In the genomic region with DNA sequence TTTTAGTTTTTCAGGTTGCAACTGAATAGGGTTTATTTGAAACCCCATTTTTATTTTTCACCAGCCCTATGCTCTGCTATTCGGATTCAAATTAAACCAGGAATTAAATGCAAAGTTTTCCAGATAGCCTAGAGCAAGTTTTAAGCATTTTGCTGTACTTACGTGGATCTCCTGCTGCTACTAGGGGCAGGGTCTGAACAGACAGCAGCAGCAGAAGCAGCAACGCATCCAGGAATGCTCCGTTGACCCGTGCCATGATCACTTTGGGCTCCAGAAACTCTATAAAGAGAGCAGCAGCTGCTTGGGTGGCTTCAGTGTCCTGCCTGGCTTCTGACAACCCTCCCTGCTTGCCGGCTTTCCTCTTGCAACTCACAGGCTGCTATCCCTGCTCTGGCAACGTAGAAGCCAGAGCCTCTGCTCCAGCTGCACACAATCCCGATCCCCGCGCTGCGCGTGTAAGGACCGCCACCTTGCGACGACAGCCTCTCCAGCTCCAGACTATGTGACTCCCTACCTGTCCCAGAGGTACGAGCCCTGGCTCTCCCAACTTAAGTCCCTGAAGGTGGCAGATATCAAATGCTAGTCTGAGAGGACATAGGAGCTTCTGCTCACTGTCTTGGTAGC, we compare ENCODE assay signal across 8 mouse cellular contexts. TPM values are rescaled to one million over a fixed set of nuclear protein-coding genes. Genes with fewer than 3 reads are reported as not detected.
DNase-seq lines count a peak whose midpoint lies in the region; ATAC-seq and TF ChIP-seq lines count a peak whose summit lies in the region.

A gene (minus strand): TSS at position 371 of the 624 bp plus-strand sequence.

- no peak for DNase-seq in kidney, adult 18-20 months
- DNase-seq in embryonic facial prominence, embryonic 14.5 days (ENCODE audit: low spot score) = peak; percentile 54
- peak; percentile 43 for DNase-seq in retina, postnatal 1 day
- DNase-seq in cerebellum, adult 8-10 months = no peak

- H3K4me2 ChIP-seq in kidney, embryonic 14.5 days (replicated peaks; ENCODE audit: low read depth, low read length) = peak within 1 kb of the TSS; percentile 25; the same call in 1 of the 2 replicates
- peak within 1 kb of the TSS; percentile 39 for H3K4me2 ChIP-seq in embryonic facial prominence, embryonic 14.5 days (ENCODE audit: low read depth, low read length)
- H3K4me2 ChIP-seq in intestine, postnatal 0 days (replicated peaks; ENCODE audit: low read depth) = 0 out of 2 replicates have a peak within 1 kb of the TSS, but pooled peaks have one; percentile 13
- peak within 1 kb of the TSS; percentile 59 for H3K4me2 ChIP-seq in limb, embryonic 13.5 days (replicated peaks)

- H3K36me3 ChIP-seq in kidney, embryonic 14.5 days (ENCODE audit: control insufficient read depth, insufficient read depth, low read length) = no peaks in the 10 kb centered on the region
- no peaks in the 10 kb centered on the region for H3K36me3 ChIP-seq in embryonic facial prominence, embryonic 14.5 days (ENCODE audit: control insufficient read depth, insufficient read depth, low read length)
- no peaks in the 10 kb centered on the region for H3K36me3 ChIP-seq in intestine, postnatal 0 days (ENCODE audit: control insufficient read depth, insufficient read depth)
- no peaks in the 10 kb centered on the region for H3K36me3 ChIP-seq in limb, embryonic 13.5 days

- no peak within 1 kb of the TSS for H3K4me3 ChIP-seq in kidney, embryonic 14.5 days (ENCODE audit: low read length)
- no peak within 1 kb of the TSS for H3K4me3 ChIP-seq in embryonic facial prominence, embryonic 14.5 days (ENCODE audit: low read depth, low read length)
- no peak within 1 kb of the TSS for H3K4me3 ChIP-seq in intestine, postnatal 0 days (ENCODE audit: low read depth, low read length)
- H3K4me3 ChIP-seq in limb, embryonic 13.5 days = peak within 1 kb of the TSS; percentile 32

- H3K27ac ChIP-seq in kidney, embryonic 14.5 days (ENCODE audit: low read depth, low read length) = no peak within 1 kb of the TSS
- H3K27ac ChIP-seq in embryonic facial prominence, embryonic 14.5 days (replicated peaks; ENCODE audit: low read depth, low read length) = no peak within 1 kb of the TSS
- H3K27ac ChIP-seq in intestine, postnatal 0 days (ENCODE audit: low read depth, low read length) = no peak within 1 kb of the TSS
- no peak within 1 kb of the TSS; the same call in 1 of the 2 replicates for H3K27ac ChIP-seq in limb, embryonic 13.5 days

- no peaks in the 10 kb centered on the region for H3K9me3 ChIP-seq in kidney, embryonic 14.5 days (ENCODE audit: control insufficient read depth, low read length)
- no peaks in the 10 kb centered on the region for H3K9me3 ChIP-seq in embryonic facial prominence, embryonic 14.5 days (ENCODE audit: control insufficient read depth, low read length)
- H3K9me3 ChIP-seq in intestine, postnatal 0 days (ENCODE audit: control insufficient read depth) = no peaks in the 10 kb centered on the region
- no peaks in the 10 kb centered on the region for H3K9me3 ChIP-seq in limb, embryonic 13.5 days

- no peaks in the 10 kb centered on the region for H3K4me1 ChIP-seq in kidney, embryonic 14.5 days (ENCODE audit: control insufficient read depth, insufficient read depth, low read length)
- no peaks in the 10 kb centered on the region for H3K4me1 ChIP-seq in embryonic facial prominence, embryonic 14.5 days (ENCODE audit: control insufficient read depth, insufficient read depth, low read length)
- no peaks in the 10 kb centered on the region for H3K4me1 ChIP-seq in intestine, postnatal 0 days (replicated peaks; ENCODE audit: control insufficient read depth, insufficient read depth, low read length)
- H3K4me1 ChIP-seq in limb, embryonic 13.5 days = no peaks in the 10 kb centered on the region

- no peaks in the 10 kb centered on the region for H3K27me3 ChIP-seq in kidney, embryonic 14.5 days (ENCODE audit: control insufficient read depth, insufficient read depth, low read length)
- H3K27me3 ChIP-seq in embryonic facial prominence, embryonic 14.5 days (replicated peaks; ENCODE audit: control insufficient read depth, insufficient read depth, low read length) = no peaks in the 10 kb centered on the region
- no peaks in the 10 kb centered on the region for H3K27me3 ChIP-seq in intestine, postnatal 0 days (replicated peaks; ENCODE audit: control insufficient read depth, insufficient read depth, low read length)
- H3K27me3 ChIP-seq in limb, embryonic 13.5 days = no peaks in the 10 kb centered on the region

- no peak within 1 kb of the TSS for H3K9ac ChIP-seq in kidney, embryonic 14.5 days (ENCODE audit: low read depth, low read length)
- no peak within 1 kb of the TSS for H3K9ac ChIP-seq in embryonic facial prominence, embryonic 14.5 days (ENCODE audit: low read depth, low read length)
- no peak within 1 kb of the TSS for H3K9ac ChIP-seq in intestine, postnatal 0 days (ENCODE audit: low read depth, low read length)
- peak within 1 kb of the TSS; percentile 53 for H3K9ac ChIP-seq in limb, embryonic 13.5 days

- 8% methylated on average over 16 of the region's 16 CpGs for WGBS in kidney, embryonic 14.5 days
- 9% methylated on average over 16 of the region's 16 CpGs for WGBS in embryonic facial prominence, embryonic 14.5 days
- WGBS in intestine, postnatal 0 days = 7% methylated on average over 16 of the region's 16 CpGs
- WGBS in limb, embryonic 13.5 days = 5% methylated on average over 16 of the region's 16 CpGs

- ATAC-seq in kidney, embryonic 14.5 days (ENCODE audit: low FRiP score, low TSS enrichment) = peak; percentile 87
- ATAC-seq in embryonic facial prominence, embryonic 14.5 days (ENCODE audit: low read depth) = peak; percentile 84
- no peak for ATAC-seq in intestine, postnatal 0 days
- peak; percentile 87 for ATAC-seq in limb, embryonic 13.5 days (ENCODE audit: low FRiP score, low read depth)
- no peak for ATAC-seq in granulocyte monocyte progenitor cell, adult 5-6 weeks (replicated peaks; ENCODE audit: poor library complexity, severe bottlenecking)

- peak; percentile 72 for TF ChIP-seq CTCF in intestine, postnatal 0 days (IDR thresholded peaks at IDR 0.05; ENCODE audit: low read depth)

RNA-seq across cellular contexts. Expression of the gene that starts here (rescaled TPM):
- 0.07 TPM in 2 replicates for polyA plus RNA-seq in kidney, embryonic 14.5 days (2014; fragmentation: Nextera tagmentation; extraction: Ambion mirVana)
- 0.43 and 0.59 TPM in 2 replicates for polyA plus RNA-seq in embryonic facial prominence, embryonic 14.5 days (2014; fragmentation: Nextera tagmentation; extraction: Ambion mirVana)
- 0.27 and 0.31 TPM in 2 replicates for polyA plus RNA-seq in intestine, postnatal 0 days (2015; fragmentation: Nextera tagmentation; extraction: Ambion mirVana)
- polyA plus RNA-seq in limb, embryonic 13.5 days (2015; fragmentation: Nextera tagmentation; extraction: Ambion mirVana) = 1.3 TPM in 2 replicates
- total RNA-seq in granulocyte monocyte progenitor cell, adult 5-6 weeks (2014; fragmentation: Nextera tagmentation) = not detected in 2 replicates
- not detected in 2 replicates for total RNA-seq in granulocyte monocyte progenitor cell, adult 5-6 weeks (2017)

Comparison
In these comparisons a context has a peak if more than half of its experiments do, and no peak if none do; other contexts are left out.
1. Peak in ATAC-seq and H3K4me2 ChIP-seq in kidney, embryonic 14.5 days; RNA of the gene not detected or under 1 TPM.
2. Peak in DNase-seq, ATAC-seq and H3K4me2 ChIP-seq in embryonic facial prominence, embryonic 14.5 days; RNA of the gene not detected or under 1 TPM.